Comparison of ENCODE assay signal across 8 mouse cellular contexts in genomic region chr11:83039796-83040195, GRCm38 (mm10). TPM values are rescaled to one million over a fixed set of nuclear protein-coding genes. Genes with fewer than 3 reads are reported as not detected.
DNase-seq lines count a peak whose midpoint lies in the region; ATAC-seq and TF ChIP-seq lines count a peak whose summit lies in the region.

No protein-coding gene starts in this region.

- H3K27ac ChIP-seq in heart, adult 2 months: no peak overlapping the region
- H3K27ac ChIP-seq in ES-Bruce4 (ENCODE audit: insufficient read depth, low read length): no peak overlapping the region
- no peak overlapping the region for H3K27ac ChIP-seq in liver, embryonic 11.5 days (ENCODE audit: low read depth, low read length)

- WGBS in heart, adult 2 months: 15% methylated on average over 19 of the region's 19 CpGs
- WGBS in liver, embryonic 11.5 days: 15% methylated on average over 19 of the region's 19 CpGs

- no peaks in the 10 kb centered on the region for H3K4me1 ChIP-seq in heart, adult 2 months (ENCODE audit: control insufficient read depth, insufficient read depth, low read length)
- no peaks in the 10 kb centered on the region for H3K4me1 ChIP-seq in ES-Bruce4 (ENCODE audit: control insufficient read depth, insufficient read depth, low read length)
- H3K4me1 ChIP-seq in liver, embryonic 11.5 days (replicated peaks; ENCODE audit: control insufficient read depth, insufficient read depth, low read length): no peaks in the 10 kb centered on the region

- no peaks in the 10 kb centered on the region for H3K36me3 ChIP-seq in heart, adult 2 months (ENCODE audit: control insufficient read depth, insufficient read depth, low read length)
- H3K36me3 ChIP-seq in ES-Bruce4 (ENCODE audit: control insufficient read depth, insufficient read depth, low read length, poor library complexity, severe bottlenecking): no peaks in the 10 kb centered on the region
- no peaks in the 10 kb centered on the region for H3K36me3 ChIP-seq in liver, embryonic 11.5 days (ENCODE audit: control insufficient read depth, insufficient read depth, low read length)

- intact Hi-C loops in heart, adult 2 months (cut with DNase I): loop anchor here (5.0 kb wide), 1 partner anchor 127 kb away; the partner anchor contains the start of gene Unc45b
- intact Hi-C loops in left cerebral cortex, postnatal 10 days (cut with DNase I): no loop called here

- no peak for TF ChIP-seq CTCF in heart, adult 2 months (IDR thresholded peaks at IDR 0.05)
- no peak for TF ChIP-seq CTCF in ES-Bruce4 (IDR thresholded peaks at IDR 0.05; ENCODE audit: low read depth, low read length)

- peak overlapping the region; percentile 23; the same call in 1 of the 2 replicates for H3K4me3 ChIP-seq in heart, adult 2 months
- H3K4me3 ChIP-seq in ES-Bruce4 (ENCODE audit: low read depth, low read length): peak overlapping the region; percentile 74
- peak overlapping the region; percentile 11; the same call in 1 of the 2 replicates for H3K4me3 ChIP-seq in liver, embryonic 11.5 days (ENCODE audit: low read depth, low read length)

- no peaks in the 10 kb centered on the region for H3K27me3 ChIP-seq in heart, adult 2 months (ENCODE audit: control insufficient read depth, insufficient read depth, low read length)
- H3K27me3 ChIP-seq in ES-Bruce4 (ENCODE audit: control insufficient read depth, insufficient read depth, low read length, poor library complexity, severe bottlenecking): no peaks in the 10 kb centered on the region
- no peaks in the 10 kb centered on the region for H3K27me3 ChIP-seq in liver, embryonic 11.5 days (replicated peaks; ENCODE audit: control insufficient read depth, insufficient read depth, low read length)

- TF ChIP-seq POLR2A in heart, adult 2 months (IDR thresholded peaks at IDR 0.05; ENCODE audit: insufficient read depth, low read depth, low read length): no peak
- no peak for TF ChIP-seq POLR2A in ES-Bruce4 (IDR thresholded peaks at IDR 0.05; ENCODE audit: insufficient read depth, low read length)

- no peak for TF ChIP-seq EP300 in heart, adult 2 months (IDR thresholded peaks at IDR 0.05; ENCODE audit: insufficient read depth, low read depth, low read length)
- no peak for TF ChIP-seq EP300 in ES-Bruce4 (IDR thresholded peaks at IDR 0.05; ENCODE audit: insufficient read depth, low read depth, low read length)

- peak overlapping the region; percentile 43 for H3K4me2 ChIP-seq in liver, embryonic 11.5 days

- H3K79me2 ChIP-seq in heart, adult 2 months (replicated peaks; ENCODE audit: control insufficient read depth, insufficient read depth, low read length): no peaks in the 10 kb centered on the region

- H3K9ac ChIP-seq in heart, adult 2 months (ENCODE audit: low read depth, low read length): no peak overlapping the region
- peak overlapping the region; percentile 63 for H3K9ac ChIP-seq in ES-Bruce4 (ENCODE audit: low read depth, poor library complexity, severe bottlenecking)
- H3K9ac ChIP-seq in liver, embryonic 11.5 days (ENCODE audit: low read depth, low read length): no peak overlapping the region

- no peak for DNase-seq in heart, adult 2 months
- DNase-seq in heart, adult 9 months (ENCODE audit: low spot score in 2 of 2): no peak
- no peak for DNase-seq in liver, embryonic 11.5 days (ENCODE audit: low spot score)
- DNase-seq in ovary, postnatal 36 days (ENCODE audit: low spot score): no peak
- no peak for DNase-seq in left cerebral cortex, postnatal 10 days (ENCODE audit: extremely low spot score in 1 of 2, low spot score in 2 of 2)
- DNase-seq in lung, postnatal 10 days: no peak

- H3K9me3 ChIP-seq in ES-Bruce4 (replicated peaks; ENCODE audit: control insufficient read depth, insufficient read depth, low read length, poor library complexity, severe bottlenecking): no peaks in the 10 kb centered on the region
- no peaks in the 10 kb centered on the region for H3K9me3 ChIP-seq in liver, embryonic 11.5 days (ENCODE audit: control insufficient read depth, low read length)

- ATAC-seq in granulocyte monocyte progenitor cell, adult 5-6 weeks (replicated peaks; ENCODE audit: poor library complexity, severe bottlenecking): peak; percentile 35
- no peak for ATAC-seq in liver, embryonic 11.5 days (replicated peaks; ENCODE audit: low FRiP score)

RNA-seq across cellular contexts. Expression of gene Slfn8, which starts 19.2 kb away (rescaled TPM):
- under 1 TPM; 0.47 to 0.91 TPM for total RNA-seq in heart, adult 2 months (2021)
- polyA plus RNA-seq in heart, adult 2 months (2012; rRNA removed): 0.51 and 0.82 TPM in 2 replicates
- polyA plus RNA-seq in ES-Bruce4 (2011; ENCODE audit: insufficient read depth, insufficient read length, low read depth, missing spikeins): not detected in 2 replicates
- total RNA-seq in granulocyte monocyte progenitor cell, adult 5-6 weeks (2014; fragmentation: Nextera tagmentation): 8.5 and 8.9 TPM in 2 replicates
- 7.6 and 10.2 TPM in 2 replicates for total RNA-seq in granulocyte monocyte progenitor cell, adult 5-6 weeks (2017)
- 0.18 and 0.27 TPM in 2 replicates for polyA plus RNA-seq in liver, embryonic 11.5 days (2014; fragmentation: Nextera tagmentation; extraction: Ambion mirVana)
- under 1 TPM; 0.28 TPM for total RNA-seq in left cerebral cortex, postnatal 10 days (2021)

RNA-seq across cellular contexts. Expression of gene Slfn2, which starts 25.1 kb away (rescaled TPM):
- total RNA-seq in heart, adult 2 months (2021): 1 to 10 TPM; 3.4 to 4.3 TPM
- 3.8 and 4.8 TPM in 2 replicates for polyA plus RNA-seq in heart, adult 2 months (2012; rRNA removed)
- 0.62 TPM in 1 of 2 replicates, not detected in the other for polyA plus RNA-seq in ES-Bruce4 (2011; ENCODE audit: insufficient read depth, insufficient read length, low read depth, missing spikeins)
- 8.3 and 11.4 TPM in 2 replicates for total RNA-seq in granulocyte monocyte progenitor cell, adult 5-6 weeks (2014; fragmentation: Nextera tagmentation)
- total RNA-seq in granulocyte monocyte progenitor cell, adult 5-6 weeks (2017): 30.2 and 43.3 TPM in 2 replicates
- polyA plus RNA-seq in liver, embryonic 11.5 days (2014; fragmentation: Nextera tagmentation; extraction: Ambion mirVana): 4.3 and 4.5 TPM in 2 replicates
- under 1 TPM; 0.34 to 0.60 TPM for total RNA-seq in left cerebral cortex, postnatal 10 days (2021)

RNA-seq across cellular contexts. Expression of gene Slfn9, which starts 48.2 kb away (rescaled TPM):
- under 1 TPM; 0.82 to 0.99 TPM for total RNA-seq in heart, adult 2 months (2021)
- 0.20 and 0.53 TPM in 2 replicates for polyA plus RNA-seq in heart, adult 2 months (2012; rRNA removed)
- 4.0 and 5.4 TPM in 2 replicates for polyA plus RNA-seq in ES-Bruce4 (2011; ENCODE audit: insufficient read depth, insufficient read length, low read depth, missing spikeins)
- 30.6 and 48.4 TPM in 2 replicates for total RNA-seq in granulocyte monocyte progenitor cell, adult 5-6 weeks (2014; fragmentation: Nextera tagmentation)
- total RNA-seq in granulocyte monocyte progenitor cell, adult 5-6 weeks (2017): 44.6 and 48.6 TPM in 2 replicates
- polyA plus RNA-seq in liver, embryonic 11.5 days (2014; fragmentation: Nextera tagmentation; extraction: Ambion mirVana): 8.1 and 9.0 TPM in 2 replicates
- total RNA-seq in left cerebral cortex, postnatal 10 days (2021): under 1 TPM; 0.47 to 0.60 TPM

Comparison
In these comparisons a context has a peak if more than half of its experiments do, and no peak if none do; other contexts are left out.
1. H3K4me3 ChIP-seq: peak in every context shown above with its lines; median percentile 74 in ES-Bruce4; 23 in heart, adult 2 months; 11 in liver, embryonic 11.5 days.
2. RNA of gene Slfn8, which starts 19.2 kb away (total RNA-seq): 7.6 to 10.2 TPM in granulocyte monocyte progenitor cell, adult 5-6 weeks; 0.47 to 0.91 TPM in heart, adult 2 months and 0.28 TPM in left cerebral cortex, postnatal 10 days; every median in the first group is over 4 times any median in the second.
3. RNA of gene Slfn9, which starts 48.2 kb away (total RNA-seq): 30.6 to 48.6 TPM in granulocyte monocyte progenitor cell, adult 5-6 weeks; 0.82 to 0.99 TPM in heart, adult 2 months and 0.47 to 0.60 TPM in left cerebral cortex, postnatal 10 days; every median in the first group is over 10 times any median in the second.